Mouse (Mus musculus) intestine, embryonic 16.5 days (tissue): ENCODE data around the gene Dpy19l3. TPM values are rescaled to one million over a fixed set of nuclear protein-coding genes. Genes with fewer than 3 reads are reported as not detected.

Experiments used
- ATAC-seq: fragments of 200-750 bp; cut with Nextera tagmentation; 2 replicates; pipeline ENCODE4 v1.8.0; 2017; ENCODE audit warnings: moderate TSS enrichment, moderate library complexity
- H3K27ac ChIP-seq: fragments of 300-500 bp; sonication (generic); 2 replicates; pipeline ENCODE4 v1.5.1; 2014; ENCODE audit warnings: mild to moderate bottlenecking, low read length
- H3K27me3 ChIP-seq: fragments of 300-500 bp; sonication (generic); replicated peaks from 2 replicates; pipeline ENCODE4 v1.6.1; 2014; ENCODE audit warnings: low read length, control low read depth, mixed read lengths; ENCODE audit not compliant: control insufficient read depth, insufficient read depth
- H3K36me3 ChIP-seq: fragments of 300-500 bp; sonication (generic); 2 replicates; pipeline ENCODE4 v1.6.1; 2014; ENCODE audit warnings: low read length, control low read depth; ENCODE audit not compliant: control insufficient read depth, insufficient read depth
- H3K4me1 ChIP-seq: fragments of 300-500 bp; sonication (generic); 2 replicates; pipeline ENCODE4 v1.6.1; 2014; ENCODE audit warnings: low read length, control low read depth, mixed read lengths; ENCODE audit not compliant: control insufficient read depth, insufficient read depth
- H3K4me2 ChIP-seq: fragments of 300-500 bp; sonication (generic); 2 replicates; pipeline ENCODE4 v1.6.1; 2014; ENCODE audit warnings: low read depth, low read length, control low read depth
- H3K4me3 ChIP-seq: fragments of 300-500 bp; sonication (generic); 2 replicates; pipeline ENCODE4 v1.5.1; 2014; ENCODE audit warnings: mild to moderate bottlenecking, low read length
- H3K9ac ChIP-seq: fragments of 300-500 bp; sonication (generic); 2 replicates; pipeline ENCODE4 v1.6.1; 2014; ENCODE audit warnings: low read depth, low read length
- H3K9me3 ChIP-seq: fragments of 300-500 bp; sonication (generic); 2 replicates; pipeline ENCODE4 v1.6.1; 2016; ENCODE audit warnings: low read length, control low read depth; ENCODE audit not compliant: control insufficient read depth
- WGBS: fragments of 180-500 bp; shearing (Covaris S2); extraction: QIAGEN DNeasy Blood & Tissue Kit; methylation state at CpG from one replicate; pipeline ENCODE4 v1.1.7; 2014; 5-methylcytosine and 5-hydroxymethylcytosine counted together
- polyA plus RNA-seq: library from polyadenylated mRNA; unstranded; fragments of >200 nt; fragmentation: Nextera tagmentation; extraction: Ambion mirVana; gene quantifications from 2 replicates; pipeline ENCODE4 v1.2.1, GENCODE M21; 2015

Gene Dpy19l3
- polyA plus RNA-seq, 1 experiment from 2014 or later = 11.7 TPM

DNA sequence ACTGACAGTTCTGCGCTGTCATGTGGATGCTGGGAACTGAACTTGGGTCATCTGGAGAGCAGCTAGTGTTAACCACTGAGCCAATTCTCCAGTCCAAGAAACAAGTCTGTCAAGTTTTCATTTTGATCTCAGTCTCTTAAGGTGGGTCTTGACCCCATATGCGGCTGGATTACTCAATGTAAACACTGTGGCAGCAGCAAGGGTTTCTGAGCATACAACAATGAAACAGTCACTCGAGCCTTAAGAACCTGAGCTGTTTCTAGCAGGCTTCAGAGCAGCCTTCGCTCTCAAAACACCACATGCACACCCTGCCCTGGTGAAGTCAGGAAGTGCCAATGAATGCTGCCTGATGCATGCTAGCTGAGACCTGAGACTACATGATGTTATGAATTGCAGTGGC, 31.3 kb upstream of the Dpy19l3 start:
- Histone ChIP-seq H3K4me2 (no peak overlapping the region), H3K27me3 (no peaks in the 10 kb centered on the region), H3K36me3 (peaks cover 14% of the 10 kb centered on the region; the same call in 1 of the 2 replicates), H3K4me1 (no peaks in the 10 kb centered on the region), H3K9me3 (no peaks in the 10 kb centered on the region), H3K4me3 (no peak overlapping the region), H3K27ac (no peak overlapping the region), H3K9ac (no peak overlapping the region)
- ATAC-seq = peak; percentile 33; the same call in 1 of the 2 replicates
- 42% methylated on average over 4 of the region's 4 CpGs for WGBS

- no peaks in the 10 kb centered on the region for H3K9me3 ChIP-seq
- no peak overlapping the region for H3K4me2 ChIP-seq
- H3K9ac ChIP-seq = no peak overlapping the region
- ATAC-seq = no peak
- H3K4me1 ChIP-seq = no peaks in the 10 kb centered on the region
- no peaks in the 10 kb centered on the region for H3K27me3 ChIP-seq
- H3K4me3 ChIP-seq = no peak overlapping the region
- peaks cover 22% of the 10 kb centered on the region; the same call in 1 of the 2 replicates for H3K36me3 ChIP-seq
- H3K27ac ChIP-seq = no peak overlapping the region
Observed at GRCm38 (mm10) chr7:35782252-35782651, 28.0 kb upstream of the Dpy19l3 start.

DNA sequence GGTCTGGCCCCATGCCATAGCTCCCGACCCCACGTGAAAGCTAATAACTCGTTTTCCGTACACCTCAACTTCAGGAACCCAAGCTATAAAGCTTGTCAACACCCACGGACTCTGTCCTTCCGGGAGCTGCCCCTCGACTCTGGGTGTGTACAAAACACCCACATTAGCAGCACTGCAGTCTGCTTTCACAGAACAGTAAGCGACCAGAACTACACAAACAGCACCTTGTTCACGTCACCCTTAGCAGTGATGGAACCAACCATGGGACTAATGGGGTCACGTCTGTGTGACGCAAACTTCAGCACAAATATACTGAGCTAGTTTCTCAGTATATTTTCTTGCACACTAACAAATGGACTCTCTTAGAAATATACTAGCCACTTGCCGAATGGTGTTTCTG, 19.9 kb upstream of the Dpy19l3 start:
- no peak overlapping the region for H3K9ac ChIP-seq
- no peak overlapping the region for H3K4me3 ChIP-seq
- no peak overlapping the region for H3K27ac ChIP-seq
- ATAC-seq = no peak
- no peaks in the 10 kb centered on the region for H3K4me1 ChIP-seq
- peaks cover 10% of the 10 kb centered on the region for H3K36me3 ChIP-seq
- H3K9me3 ChIP-seq = no peaks in the 10 kb centered on the region
- H3K27me3 ChIP-seq = no peaks in the 10 kb centered on the region
- no peak overlapping the region for H3K4me2 ChIP-seq
- 84% methylated on average over 12 of the region's 12 CpGs for WGBS

DNA sequence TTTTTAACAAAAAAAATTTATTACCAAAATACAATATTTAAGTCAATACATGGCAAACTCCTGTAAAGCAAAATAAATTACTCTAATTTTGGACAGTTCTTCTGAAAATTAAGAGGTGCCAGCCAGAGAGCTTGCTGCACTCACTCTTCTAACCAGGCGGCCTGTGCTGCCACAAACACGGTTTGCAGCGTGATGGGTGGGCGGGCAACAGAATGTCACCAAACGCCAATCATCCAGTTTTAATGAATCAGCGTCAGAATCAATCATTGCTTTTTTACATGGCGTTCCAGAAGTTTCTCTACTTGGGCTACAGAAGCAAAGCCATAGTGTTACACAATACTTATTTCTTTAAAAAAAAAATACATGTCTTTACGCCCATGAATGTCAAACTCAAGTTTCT, 18.1 kb upstream of the Dpy19l3 start:
- Histone ChIP-seq H3K9ac (no peak overlapping the region), H3K4me3 (no peak overlapping the region), H3K4me1 (no peaks in the 10 kb centered on the region), H3K9me3 (no peaks in the 10 kb centered on the region), H3K4me2 (no peak overlapping the region), H3K36me3 (peaks cover 7% of the 10 kb centered on the region), H3K27me3 (no peaks in the 10 kb centered on the region), H3K27ac (no peak overlapping the region)
- WGBS = 94% methylated on average over 8 of the region's 8 CpGs
- no peak for ATAC-seq

- H3K27ac ChIP-seq = no peak overlapping the region
- no peak overlapping the region for H3K4me3 ChIP-seq
Observed at GRCm38 (mm10) chr7:35771106-35771505, 16.9 kb upstream of the Dpy19l3 start.

GRCm38 (mm10) chr7:35770122-35770521, 15.9 kb upstream of the Dpy19l3 start:
- H3K27me3 ChIP-seq = no peaks in the 10 kb centered on the region
- no peaks in the 10 kb centered on the region for H3K4me1 ChIP-seq
- peaks cover 7% of the 10 kb centered on the region for H3K36me3 ChIP-seq
- H3K9me3 ChIP-seq = no peaks in the 10 kb centered on the region
- 70% methylated on average over 7 of the region's 7 CpGs for WGBS
- no peak overlapping the region for H3K4me3 ChIP-seq
- no peak overlapping the region for H3K9ac ChIP-seq
- H3K27ac ChIP-seq = no peak overlapping the region
- ATAC-seq = no peak
- no peak overlapping the region for H3K4me2 ChIP-seq

More at GRCm38 (mm10) chr7:35771106-35771505, 16.9 kb upstream of the Dpy19l3 start:
- Histone ChIP-seq H3K4me2 (no peak overlapping the region), H3K27me3 (no peaks in the 10 kb centered on the region), H3K9me3 (no peaks in the 10 kb centered on the region), H3K36me3 (peaks cover 7% of the 10 kb centered on the region), H3K9ac (no peak overlapping the region), H3K4me1 (no peaks in the 10 kb centered on the region)
- no peak for ATAC-seq

- Histone ChIP-seq H3K36me3 (no peaks in the 10 kb centered on the region), H3K27ac (no peak overlapping the region), H3K4me2 (no peak overlapping the region), H3K9ac (no peak overlapping the region), H3K4me3 (no peak overlapping the region), H3K9me3 (no peaks in the 10 kb centered on the region), H3K27me3 (no peaks in the 10 kb centered on the region), H3K4me1 (no peaks in the 10 kb centered on the region)
- 89% methylated on average over 11 of the region's 11 CpGs for WGBS
- ATAC-seq = no peak
Observed at GRCm38 (mm10) chr7:35764461-35764860, 10.2 kb upstream of the Dpy19l3 start.

DNA sequence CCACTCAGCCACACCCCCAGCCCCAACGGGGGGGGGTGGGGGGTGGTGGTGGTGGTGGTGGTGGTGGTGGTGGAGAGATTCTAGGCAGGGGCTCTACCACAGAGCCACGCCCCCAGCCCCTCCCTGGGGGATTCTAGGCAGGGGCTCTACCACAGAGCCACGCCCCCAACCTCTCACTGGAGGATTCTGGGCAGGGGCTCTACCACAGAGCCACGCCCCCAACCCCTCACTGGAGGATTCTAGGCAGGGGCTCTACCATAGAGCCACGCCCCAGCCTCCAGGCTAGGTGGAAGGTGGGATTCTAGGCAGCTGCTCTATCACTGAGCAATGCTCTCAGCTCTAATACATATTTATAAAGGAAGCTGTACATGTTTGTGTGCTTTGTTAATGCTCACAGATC, 7.5 kb upstream of the Dpy19l3 start:
- Histone ChIP-seq H3K9ac (no peak overlapping the region), H3K4me3 (no peak overlapping the region), H3K4me1 (no peaks in the 10 kb centered on the region), H3K27ac (no peak overlapping the region), H3K4me2 (no peak overlapping the region), H3K9me3 (no peaks in the 10 kb centered on the region), H3K27me3 (no peaks in the 10 kb centered on the region), H3K36me3 (no peaks in the 10 kb centered on the region)
- no peak for ATAC-seq
- 64% methylated on average over 5 of the region's 5 CpGs for WGBS

- WGBS = 18% methylated on average over 2 of the region's 2 CpGs
- Histone ChIP-seq H3K27me3 (no peaks in the 10 kb centered on the region), H3K4me3 (no peak overlapping the region), H3K36me3 (no peaks in the 10 kb centered on the region), H3K4me1 (0 out of 2 replicates have a peak, but pooled peaks cover 3% of the 10 kb centered on the region), H3K9me3 (no peaks in the 10 kb centered on the region), H3K9ac (no peak overlapping the region), H3K4me2 (no peak overlapping the region), H3K27ac (no peak overlapping the region)
- ATAC-seq = no peak
Observed at GRCm38 (mm10) chr7:35759602-35760001, 5.3 kb upstream of the Dpy19l3 start.
